Mouse (Mus musculus) spleen, adult 2 months (tissue): ENCODE results near the gene Fam184a.

Experiments used
- CTCF ChIP-seq: fragments of 200-500 bp; IDR thresholded peaks from 2 replicates; pipeline ENCODE4 v1.5.1; 2011; ENCODE audit warnings: mild to moderate bottlenecking, inconsistent platforms; ENCODE audit not compliant: insufficient read depth, insufficient read length, insufficient replicate concordance; ENCODE audit errors: extremely low read depth
- POLR2A ChIP-seq: fragments of 200-500 bp; IDR thresholded peaks from 2 replicates; pipeline ENCODE4 v1.6.1; 2011; ENCODE audit warnings: low read depth, low read length, inconsistent platforms

- TF ChIP-seq POLR2A (no peak), CTCF (no peak)
Observed at GRCm38 (mm10) chr10:53688952-53689584, 61.9 kb downstream of the Fam184a start.
